Mouse (Mus musculus) midbrain, embryonic 11.5 days (tissue): ENCODE data around the gene Klhl24. TPM values are rescaled to one million over a fixed set of nuclear protein-coding genes. Genes with fewer than 3 reads are reported as not detected.
"Not testable (repeated sequence)": the region's sequence is repeated elsewhere in the genome, so short reads cannot be mapped to it uniquely, and the experiment has no call there.

Source experiments
- ATAC-seq: fragments of 200-750 bp; cut with Nextera tagmentation; 2 replicates; pipeline ENCODE4 v1.8.0; 2017; ENCODE audit warnings: moderate TSS enrichment, moderate library complexity; ENCODE audit not compliant: low FRiP score
- DNase-seq: peaks from one replicate; pipeline ENCODE4 v3.0.0; 2015; ENCODE audit warnings: low spot score; ENCODE audit errors: missing footprints
- H3K27ac ChIP-seq: fragments of 300-500 bp; sonication (generic); 2 replicates; pipeline ENCODE4 v1.5.1; 2014; ENCODE audit warnings: low read depth, low read length
- H3K27me3 ChIP-seq: fragments of 300-500 bp; sonication (generic); 2 replicates; pipeline ENCODE4 v1.6.1; 2014; ENCODE audit warnings: mild to moderate bottlenecking, low read length, moderate library complexity, mixed read lengths; ENCODE audit not compliant: control insufficient read depth, insufficient read depth
- H3K36me3 ChIP-seq: fragments of 300-500 bp; sonication (generic); 2 replicates; pipeline ENCODE4 v1.6.1; 2014; ENCODE audit warnings: mild to moderate bottlenecking, low read length, moderate library complexity, mixed read lengths; ENCODE audit not compliant: control insufficient read depth, insufficient read depth
- H3K4me1 ChIP-seq: fragments of 300-500 bp; sonication (generic); 2 replicates; pipeline ENCODE4 v1.6.1; 2014; ENCODE audit warnings: low read length; ENCODE audit not compliant: control insufficient read depth, insufficient read depth
- H3K4me2 ChIP-seq: fragments of 300-500 bp; sonication (generic); 2 replicates; pipeline ENCODE4 v1.6.1; 2014; ENCODE audit warnings: mild to moderate bottlenecking, moderate library complexity
- H3K4me3 ChIP-seq: fragments of 300-500 bp; sonication (generic); 2 replicates; pipeline ENCODE4 v1.5.1; 2014; ENCODE audit warnings: low read depth, low read length
- H3K9ac ChIP-seq: fragments of 300-500 bp; sonication (generic); 2 replicates; pipeline ENCODE4 v1.6.1; 2014; ENCODE audit warnings: low read length
- H3K9me3 ChIP-seq: fragments of 300-500 bp; sonication (generic); 2 replicates; pipeline ENCODE4 v1.6.1; 2016; ENCODE audit warnings: low read length; ENCODE audit not compliant: control insufficient read depth
- WGBS: fragments of 180-500 bp; shearing (Covaris S2); extraction: QIAGEN DNeasy Blood & Tissue Kit; methylation state at CpG from one replicate; pipeline ENCODE4 v1.1.7; 2014; 5-methylcytosine and 5-hydroxymethylcytosine counted together
- polyA plus RNA-seq: library from polyadenylated mRNA; unstranded; fragments of >200 nt; fragmentation: Nextera tagmentation; extraction: Ambion mirVana; gene quantifications from 2 replicates; pipeline ENCODE4 v1.2.1, GENCODE M21; 2014

Gene Klhl24
- polyA plus RNA-seq, 1 experiment from 2014 or later, result 41.3 TPM

DNA sequence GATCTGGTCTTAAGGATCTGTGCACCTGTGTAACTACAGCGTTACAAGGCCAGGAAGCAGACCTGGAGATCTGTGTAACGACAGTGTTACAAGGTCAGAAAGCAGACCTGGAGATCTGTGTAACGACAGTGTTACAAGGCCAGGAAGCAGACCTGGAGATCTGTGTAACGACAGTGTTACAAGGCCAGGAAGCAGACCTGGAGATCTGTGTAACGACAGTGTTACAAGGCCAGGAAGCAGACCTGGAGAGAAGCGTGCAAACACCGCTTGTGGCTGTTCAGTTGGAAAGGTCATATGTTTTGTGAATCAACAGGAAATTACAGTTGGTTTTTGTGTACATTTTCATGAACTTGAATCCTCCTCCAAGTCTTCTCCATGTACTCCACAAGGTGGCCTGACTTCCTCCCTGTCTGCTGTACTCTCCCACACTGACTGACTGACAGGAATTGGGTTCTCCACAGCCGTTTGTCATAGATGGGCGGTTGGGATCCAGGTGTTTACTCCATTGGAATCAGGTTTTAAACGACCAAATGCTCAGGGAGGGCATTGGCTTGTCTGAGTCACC, 29.1 kb downstream of the Klhl24 start:
- H3K4me3 ChIP-seq, H3K9ac ChIP-seq, DNase-seq, H3K4me1 ChIP-seq, ATAC-seq, H3K4me2 ChIP-seq, H3K27ac ChIP-seq, H3K9me3 ChIP-seq, H3K36me3 ChIP-seq, H3K27me3 ChIP-seq: not testable (repeated sequence)
- 90% methylated on average over 10 of the region's 10 CpGs for WGBS

DNA sequence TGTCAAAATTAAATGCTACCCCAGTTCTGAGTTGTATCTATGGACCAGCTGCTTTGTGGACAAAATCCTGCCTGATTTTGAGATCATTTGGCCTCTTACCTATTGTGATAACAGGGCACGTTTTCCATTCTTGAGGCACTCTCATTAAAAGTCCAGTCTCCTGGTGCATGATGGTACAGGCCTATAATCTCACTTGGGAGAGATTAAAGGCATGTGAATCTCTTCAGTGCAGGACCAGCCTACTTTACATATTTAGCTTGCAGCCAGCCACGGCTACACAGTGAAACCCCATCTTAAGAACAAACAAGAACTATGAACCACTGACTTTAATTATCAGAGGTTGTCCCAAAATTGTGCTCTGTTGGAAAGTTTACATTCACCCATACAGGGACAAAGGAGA, 33.1 kb downstream of the Klhl24 start:
- Histone ChIP-seq H3K9me3 (no peaks in the 10 kb centered on the region), H3K27me3 (no peaks in the 10 kb centered on the region), H3K27ac (no peak overlapping the region), H3K4me1 (0 out of 2 replicates have a peak, but pooled peaks cover 5% of the 10 kb centered on the region), H3K9ac (no peak overlapping the region), H3K4me2 (no peak overlapping the region), H3K36me3 (no peaks in the 10 kb centered on the region), H3K4me3 (no peak overlapping the region)
- 41% methylated on average over 2 of the region's 2 CpGs for WGBS
- DNase-seq (peak; percentile 80), ATAC-seq (peak; percentile 52; the same call in 1 of the 2 replicates)

GRCm38 (mm10) chr16:20140772-20141531, 43.6 kb downstream of the Klhl24 start, which contains the start of gene Yeats2:
Yeats2 (plus strand) TSS chr16:20141063.
- ATAC-seq (peak; percentile 95), DNase-seq (peak; percentile 97)
- H3K27me3 ChIP-seq, result no peaks in the 10 kb centered on the region
- H3K36me3 ChIP-seq, result no peaks in the 10 kb centered on the region
- H3K4me1 ChIP-seq, result peaks cover 11% of the 10 kb centered on the region
- H3K9ac ChIP-seq, result peak within 1 kb of the TSS; percentile 92
- WGBS, result 1% methylated on average over 89 of the region's 92 CpGs
- H3K27ac ChIP-seq, result peak within 1 kb of the TSS; percentile 87
- H3K9me3 ChIP-seq, result no peaks in the 10 kb centered on the region
- H3K4me2 ChIP-seq, result peak within 1 kb of the TSS; percentile 62
- peak within 1 kb of the TSS; percentile 81 for H3K4me3 ChIP-seq

GRCm38 (mm10) chr16:20144568-20144967, 47.2 kb downstream of the Klhl24 start:
- DNase-seq, result no peak
- 90% methylated on average over 3 of the region's 3 CpGs for WGBS

GRCm38 (mm10) chr16:20151991-20152390, 54.6 kb downstream of the Klhl24 start:
- ATAC-seq, result no peak
- Histone ChIP-seq H3K9me3 (no peaks in the 10 kb centered on the region), H3K4me1 (no peaks in the 10 kb centered on the region), H3K27ac (no peak overlapping the region), H3K36me3 (peaks cover 9% of the 10 kb centered on the region), H3K9ac (no peak overlapping the region), H3K4me2 (no peak overlapping the region), H3K4me3 (no peak overlapping the region), H3K27me3 (no peaks in the 10 kb centered on the region)
- DNase-seq, result no peak
- 94% methylated on average over 5 of the region's 5 CpGs for WGBS

More at GRCm38 (mm10) chr16:20144568-20144967, 47.2 kb downstream of the Klhl24 start:
- H3K9me3 ChIP-seq, result no peaks in the 10 kb centered on the region
- no peaks in the 10 kb centered on the region for H3K36me3 ChIP-seq
- no peak overlapping the region for H3K4me2 ChIP-seq
- peaks cover 11% of the 10 kb centered on the region for H3K4me1 ChIP-seq
- no peak overlapping the region for H3K9ac ChIP-seq
- no peaks in the 10 kb centered on the region for H3K27me3 ChIP-seq
- no peak overlapping the region for H3K27ac ChIP-seq
- no peak for ATAC-seq
- no peak overlapping the region for H3K4me3 ChIP-seq

DNA sequence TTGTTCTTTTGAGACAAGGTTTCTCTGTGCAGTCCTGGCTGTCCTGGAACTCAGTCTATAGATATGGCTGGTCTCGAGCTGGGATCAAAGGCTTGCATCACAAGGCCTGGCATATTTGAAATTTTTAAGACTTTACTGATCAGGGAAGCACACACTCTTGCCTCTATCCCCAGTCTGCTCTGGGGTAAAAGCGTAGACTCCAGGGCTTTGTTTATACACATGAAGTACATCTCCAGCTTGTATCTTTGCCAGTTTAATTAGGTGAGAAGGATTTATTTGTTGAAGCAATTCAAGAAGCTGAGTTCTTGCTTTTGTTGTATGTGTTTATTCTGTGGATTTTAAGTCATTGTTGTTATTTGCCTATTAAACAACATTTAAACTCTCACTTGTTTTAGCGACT, 56.4 kb downstream of the Klhl24 start:
- ATAC-seq, result no peak
- peaks cover 12% of the 10 kb centered on the region for H3K36me3 ChIP-seq
- no peak for DNase-seq
- H3K27ac ChIP-seq, result no peak overlapping the region
- H3K27me3 ChIP-seq, result no peaks in the 10 kb centered on the region
- H3K4me1 ChIP-seq, result no peaks in the 10 kb centered on the region
- H3K4me3 ChIP-seq, result no peak overlapping the region
- WGBS, result 76% methylated on average over 3 of the region's 3 CpGs
- H3K9me3 ChIP-seq, result no peaks in the 10 kb centered on the region
- H3K4me2 ChIP-seq, result no peak overlapping the region
- no peak overlapping the region for H3K9ac ChIP-seq

- ATAC-seq (no peak), DNase-seq (no peak)
- Histone ChIP-seq H3K36me3 (peaks cover 31% of the 10 kb centered on the region), H3K4me1 (no peaks in the 10 kb centered on the region), H3K4me2 (no peak overlapping the region), H3K27ac (no peak overlapping the region), H3K9me3 (no peaks in the 10 kb centered on the region), H3K4me3 (no peak overlapping the region), H3K27me3 (no peaks in the 10 kb centered on the region), H3K9ac (no peak overlapping the region)
- 78% methylated on average over 2 of the region's 2 CpGs for WGBS
Measured at GRCm38 (mm10) chr16:20160130-20160529, 62.8 kb downstream of the Klhl24 start.

- Histone ChIP-seq H3K36me3 (peaks cover 22% of the 10 kb centered on the region), H3K9me3 (no peaks in the 10 kb centered on the region; the same call in 1 of the 2 replicates), H3K4me1 (no peaks in the 10 kb centered on the region), H3K4me3 (no peak overlapping the region), H3K27me3 (no peaks in the 10 kb centered on the region), H3K27ac (no peak overlapping the region), H3K4me2 (no peak overlapping the region), H3K9ac (no peak overlapping the region)
- no peak for DNase-seq
- WGBS, result 89% methylated on average over 3 of the region's 3 CpGs
- ATAC-seq, result no peak
Measured at GRCm38 (mm10) chr16:20169071-20169470, 71.7 kb downstream of the Klhl24 start.

DNA sequence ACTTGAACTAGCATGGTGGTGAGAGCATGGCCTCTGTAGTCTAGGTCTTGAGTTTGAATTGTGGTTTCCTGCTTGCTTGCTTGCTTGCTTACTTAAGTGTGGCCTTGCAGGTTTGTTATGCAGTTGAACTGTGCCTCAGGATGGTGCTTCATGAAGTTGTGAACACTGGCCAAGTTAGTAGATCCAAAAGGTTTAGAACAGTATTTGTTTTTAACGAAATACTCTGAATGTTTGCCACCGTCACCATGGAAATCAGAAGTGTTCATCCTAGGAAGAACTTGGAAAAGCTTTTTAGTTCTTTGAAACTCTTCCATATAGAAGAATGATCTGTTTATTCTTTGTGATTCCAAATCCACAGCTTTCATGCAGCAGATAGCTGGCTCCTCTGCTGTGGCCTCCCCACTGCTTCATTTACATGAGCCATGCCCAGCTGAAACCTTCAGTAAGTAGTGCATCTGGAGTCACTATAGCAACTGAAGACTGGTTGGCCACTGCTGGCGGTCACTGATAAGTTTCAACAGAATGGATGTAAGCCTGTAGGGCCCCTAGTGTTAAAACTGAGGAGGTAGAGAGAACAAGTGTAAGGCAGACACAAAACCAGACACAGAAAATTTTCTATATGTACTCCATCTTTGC, 72.2 kb downstream of the Klhl24 start:
- no peaks in the 10 kb centered on the region for H3K4me1 ChIP-seq
- no peak overlapping the region for H3K9ac ChIP-seq
- no peak overlapping the region for H3K4me2 ChIP-seq
- no peak for DNase-seq
- H3K9me3 ChIP-seq, result no peaks in the 10 kb centered on the region; the same call in 1 of the 2 replicates
- H3K4me3 ChIP-seq, result no peak overlapping the region
- WGBS, result 76% methylated on average over 3 of the region's 3 CpGs
- peaks cover 22% of the 10 kb centered on the region for H3K36me3 ChIP-seq
- no peak for ATAC-seq
- H3K27me3 ChIP-seq, result no peaks in the 10 kb centered on the region
- no peak overlapping the region for H3K27ac ChIP-seq
